Mouse (Mus musculus) testis, adult 2 months (tissue): ENCODE results near the gene Slc16a10. TPM values are rescaled to one million over a fixed set of nuclear protein-coding genes. Genes with fewer than 3 reads are reported as not detected.

ENCODE experiments used
- H3K27ac ChIP-seq: fragments of 200-500 bp; 2 replicates; pipeline ENCODE4 v1.5.1; 2012; ENCODE audit warnings: low read depth, low read length; ENCODE audit not compliant: control insufficient read depth, insufficient read depth
- H3K27me3 ChIP-seq: fragments of 200-500 bp; 2 replicates; pipeline ENCODE4 v1.6.1; 2012; ENCODE audit warnings: mild to moderate bottlenecking, low read length, moderate library complexity; ENCODE audit not compliant: control insufficient read depth, insufficient read depth
- H3K36me3 ChIP-seq: fragments of 200-500 bp; 2 replicates; pipeline ENCODE4 v1.6.1; 2012; ENCODE audit warnings: mild to moderate bottlenecking, low read length; ENCODE audit not compliant: control insufficient read depth, insufficient read depth
- H3K4me1 ChIP-seq: fragments of 200-500 bp; 2 replicates; pipeline ENCODE4 v1.6.1; 2012; ENCODE audit warnings: low read length; ENCODE audit not compliant: control insufficient read depth, insufficient read depth
- H3K4me3 ChIP-seq: fragments of 200-500 bp; 2 replicates; pipeline ENCODE4 v1.5.1; 2012; ENCODE audit warnings: low read depth, mild to moderate bottlenecking, low read length, moderate library complexity, mixed read lengths; ENCODE audit not compliant: control insufficient read depth
- CTCF ChIP-seq: fragments of 200-500 bp; IDR thresholded peaks from 2 replicates; pipeline ENCODE4 v1.5.1; 2012; ENCODE audit warnings: low read depth, mild to moderate bottlenecking, inconsistent platforms, low read length, moderate library complexity; ENCODE audit not compliant: control insufficient read depth, insufficient read depth, insufficient replicate concordance
- POLR2A ChIP-seq: fragments of 200-500 bp; IDR thresholded peaks from 2 replicates; pipeline ENCODE4 v1.6.1; 2012; ENCODE audit warnings: low read depth, mild to moderate bottlenecking, inconsistent platforms, low read length, moderate library complexity; ENCODE audit not compliant: control insufficient read depth
- polyA plus RNA-seq: library from polyadenylated mRNA; depleted of rRNA; stranded (reverse); fragments of >200 nt; gene quantifications from 2 replicates; pipeline ENCODE4 v1.2.3, GENCODE M21; 2012

The Slc16a10 gene
- polyA plus RNA-seq, 1 experiment, result 4.3 TPM

DNA sequence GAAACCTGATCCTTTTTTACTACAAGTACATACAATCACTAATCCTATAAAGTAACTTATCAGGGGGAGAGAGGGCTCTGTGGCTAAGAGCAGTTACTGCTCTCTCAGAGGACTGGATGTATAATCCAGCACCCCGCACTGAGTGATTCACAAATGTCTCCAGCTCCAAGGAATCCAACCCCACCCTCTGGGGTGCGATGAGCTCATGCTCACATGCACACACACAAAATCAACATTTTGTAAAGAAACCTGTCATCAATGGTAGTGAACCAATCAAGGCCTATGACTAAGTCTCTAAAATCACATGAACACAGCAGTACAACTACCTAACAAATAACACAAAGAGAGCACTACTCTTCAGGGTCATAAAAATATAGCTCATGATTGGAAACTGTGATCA lies 47.3 kb downstream of the Slc16a10 start:
- no peaks in the 10 kb centered on the region for H3K4me1 ChIP-seq
- TF ChIP-seq CTCF, result no peak
- no peak for TF ChIP-seq POLR2A
- no peaks in the 10 kb centered on the region for H3K27me3 ChIP-seq
- H3K36me3 ChIP-seq, result no peaks in the 10 kb centered on the region
- H3K27ac ChIP-seq, result no peak overlapping the region
- H3K4me3 ChIP-seq, result no peak overlapping the region

DNA sequence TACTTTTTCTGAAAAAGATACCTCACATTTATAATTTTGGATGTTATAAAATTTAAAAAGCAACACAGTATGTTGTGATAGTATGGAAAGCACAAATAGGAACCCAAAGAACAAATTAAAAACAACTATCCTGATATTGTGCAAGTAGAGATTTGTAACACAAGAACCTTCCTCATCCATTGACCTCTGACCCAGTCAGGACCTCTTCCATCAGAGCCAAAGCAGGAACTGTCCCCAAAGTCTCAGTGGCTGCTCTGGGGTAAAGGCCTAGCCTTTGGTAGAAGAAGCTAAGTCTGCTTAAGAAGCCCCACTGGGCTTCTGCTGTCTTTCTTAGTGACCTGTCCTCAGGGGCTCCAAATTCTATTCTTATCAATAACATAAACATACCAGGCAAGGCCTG lies 48.5 kb downstream of the Slc16a10 start:
- H3K4me3 ChIP-seq, result no peak overlapping the region
- TF ChIP-seq POLR2A (no peak), CTCF (no peak)
- no peak overlapping the region for H3K27ac ChIP-seq
- H3K4me1 ChIP-seq, result no peaks in the 10 kb centered on the region
- no peaks in the 10 kb centered on the region for H3K27me3 ChIP-seq
- no peaks in the 10 kb centered on the region for H3K36me3 ChIP-seq

DNA sequence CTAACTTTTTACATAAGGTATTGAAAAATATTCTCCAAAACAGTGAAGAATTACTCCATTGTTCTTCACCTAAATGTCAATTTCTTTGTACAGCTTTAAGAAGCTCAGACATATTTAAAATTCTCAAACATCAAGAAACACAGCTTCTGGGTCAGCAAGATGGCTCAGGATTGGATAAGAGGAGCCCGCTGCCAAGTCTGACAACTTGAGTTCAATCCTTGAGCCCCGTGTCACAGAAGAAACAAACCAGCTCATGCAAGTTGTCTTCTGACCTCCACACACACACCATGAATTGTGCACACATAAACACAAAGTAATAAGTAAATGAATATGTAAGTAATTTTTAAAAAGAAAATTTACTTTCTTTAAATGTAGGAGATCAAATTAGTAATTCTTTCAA lies 50.6 kb downstream of the Slc16a10 start:
- no peaks in the 10 kb centered on the region for H3K36me3 ChIP-seq
- no peaks in the 10 kb centered on the region for H3K4me1 ChIP-seq

DNA sequence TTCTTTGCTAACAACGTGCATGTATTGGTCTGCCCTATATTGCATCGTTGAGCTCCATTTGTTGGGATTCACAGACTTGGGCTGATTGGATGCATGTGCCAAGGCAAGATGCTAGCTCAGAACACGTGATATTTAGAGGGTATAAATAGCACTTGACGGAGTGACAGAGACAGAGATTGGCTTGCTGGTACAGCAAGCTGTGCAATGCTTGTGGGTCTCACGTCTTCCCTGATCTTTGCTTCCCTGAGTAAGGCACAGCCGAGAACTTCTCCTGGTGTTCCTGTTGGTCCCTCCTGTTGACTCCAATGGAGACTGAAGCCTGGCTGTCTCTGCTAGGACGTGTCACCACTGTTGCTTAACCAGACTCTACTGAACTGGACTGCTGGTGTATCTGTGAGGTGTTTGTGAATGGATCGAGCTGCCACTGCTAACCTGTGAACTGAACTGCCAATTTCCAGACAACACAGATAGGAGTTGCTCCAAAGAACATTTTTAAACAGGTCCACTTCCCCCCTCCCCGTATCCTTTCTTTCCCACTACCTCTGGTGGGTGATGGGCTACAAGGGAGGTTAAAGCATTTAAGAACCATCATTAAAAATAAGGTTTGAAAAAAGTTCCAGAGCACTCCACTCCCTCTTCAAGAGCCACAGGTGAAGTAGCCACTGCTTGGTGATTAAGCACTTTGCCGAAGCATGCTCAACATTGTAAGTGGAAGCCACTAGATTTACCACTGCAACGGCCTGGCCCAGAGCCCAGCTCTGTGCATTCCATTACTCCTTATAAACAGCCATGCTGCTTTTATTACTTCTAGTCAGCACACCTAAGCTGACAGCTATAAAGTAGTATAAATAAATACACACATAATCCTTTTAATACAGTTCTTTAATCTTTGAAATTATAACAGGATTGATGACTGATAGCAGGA lies 51.3 kb downstream of the Slc16a10 start:
- Histone ChIP-seq H3K4me1 (no peaks in the 10 kb centered on the region), H3K36me3 (no peaks in the 10 kb centered on the region), H3K4me3 (no peak overlapping the region), H3K27me3 (no peaks in the 10 kb centered on the region), H3K27ac (no peak overlapping the region)
- TF ChIP-seq CTCF, result no peak
- TF ChIP-seq POLR2A, result no peak

More for the DNA sequence above, 50.6 kb downstream of the Slc16a10 start:
- TF ChIP-seq POLR2A, result no peak
- TF ChIP-seq CTCF, result no peak
- no peak overlapping the region for H3K27ac ChIP-seq
- H3K27me3 ChIP-seq, result no peaks in the 10 kb centered on the region
- H3K4me3 ChIP-seq, result no peak overlapping the region

DNA sequence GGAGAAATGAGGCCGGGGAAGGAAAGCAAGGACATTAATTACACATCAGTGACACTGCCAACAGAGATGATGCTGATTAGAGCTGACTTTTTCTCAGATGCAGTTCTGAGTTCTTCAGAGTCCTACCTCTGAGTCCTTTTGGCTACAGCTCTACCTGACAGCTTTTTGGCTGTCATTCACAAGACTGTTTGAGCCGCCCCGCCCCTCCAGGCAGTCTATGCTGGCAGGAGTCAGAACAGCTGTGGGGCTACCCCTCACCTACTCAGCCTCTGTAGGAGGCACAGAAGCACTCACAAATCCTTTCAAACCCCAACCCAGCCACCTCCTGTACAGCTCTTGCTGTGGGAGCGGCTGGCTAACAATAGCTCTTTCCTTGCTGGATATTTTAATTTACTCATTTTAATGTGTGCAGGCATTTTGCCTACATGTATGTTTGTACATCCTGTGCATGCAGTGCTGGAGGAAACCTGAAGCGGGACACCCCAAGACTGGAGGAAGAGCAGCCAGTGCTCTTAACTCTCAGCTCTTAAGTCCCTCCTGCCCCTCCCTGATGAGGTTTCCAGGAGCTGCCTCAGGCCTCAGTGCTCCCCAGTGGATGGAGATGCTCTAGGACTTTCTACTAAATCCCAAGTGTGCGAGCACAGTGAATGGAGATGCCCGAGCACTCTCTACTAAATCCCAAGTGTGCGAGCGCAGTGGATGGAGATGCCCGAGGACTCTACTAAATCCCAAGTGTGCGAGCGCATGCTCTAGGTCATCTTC lies 57.5 kb downstream of the Slc16a10 start:
- no peak overlapping the region for H3K4me3 ChIP-seq
- no peak overlapping the region for H3K27ac ChIP-seq
- H3K27me3 ChIP-seq, result no peaks in the 10 kb centered on the region
- H3K4me1 ChIP-seq, result no peaks in the 10 kb centered on the region
- H3K36me3 ChIP-seq, result no peaks in the 10 kb centered on the region
- TF ChIP-seq CTCF (no peak), POLR2A (no peak)

DNA sequence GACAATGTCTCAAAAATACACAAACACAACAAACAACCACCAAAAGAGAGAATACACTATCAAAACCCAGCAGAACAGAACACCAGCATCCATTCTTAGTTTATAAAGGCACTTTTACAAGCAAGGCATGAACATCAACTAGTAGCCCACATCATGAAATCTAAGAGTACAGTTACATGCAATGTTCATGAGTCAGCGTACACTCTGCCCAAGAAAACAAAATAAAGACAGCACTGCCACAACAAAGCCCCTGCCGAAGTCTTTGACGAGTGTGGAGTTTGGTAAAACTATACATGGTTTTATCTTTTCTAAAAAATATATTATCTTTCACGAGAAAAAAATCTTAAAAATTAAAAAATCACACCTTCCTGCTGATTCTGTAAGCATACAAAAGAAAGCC lies 58.5 kb downstream of the Slc16a10 start:
- no peaks in the 10 kb centered on the region for H3K36me3 ChIP-seq
- TF ChIP-seq POLR2A, result no peak
- TF ChIP-seq CTCF, result no peak

DNA sequence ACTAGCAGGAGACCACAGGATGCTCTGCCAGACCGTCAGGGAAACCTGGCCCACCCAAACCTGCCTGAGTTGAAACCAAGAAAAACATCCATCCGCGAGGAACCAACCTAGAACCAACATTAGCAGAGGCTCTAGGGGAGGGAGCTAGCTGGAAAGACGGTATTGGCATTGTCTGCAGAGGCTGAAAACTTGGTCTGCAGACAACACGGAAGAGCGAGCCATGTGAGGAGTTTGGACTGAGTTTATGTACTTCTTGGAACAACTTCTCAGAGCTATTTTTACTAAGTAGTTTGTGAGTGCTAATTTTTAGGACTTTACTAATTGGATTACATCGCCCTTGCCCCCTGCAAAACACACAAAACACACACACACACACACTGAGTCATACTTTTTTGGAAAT lies 59.4 kb downstream of the Slc16a10 start:
- no peaks in the 10 kb centered on the region for H3K36me3 ChIP-seq
- H3K4me3 ChIP-seq, result no peak overlapping the region
- no peaks in the 10 kb centered on the region for H3K27me3 ChIP-seq
- no peak overlapping the region for H3K27ac ChIP-seq
- TF ChIP-seq POLR2A (no peak), CTCF (no peak)
- no peaks in the 10 kb centered on the region for H3K4me1 ChIP-seq

More for the DNA sequence above, 58.5 kb downstream of the Slc16a10 start:
- Histone ChIP-seq H3K27me3 (no peaks in the 10 kb centered on the region), H3K4me3 (no peak overlapping the region), H3K4me1 (no peaks in the 10 kb centered on the region), H3K27ac (no peak overlapping the region)
